Mouse (Mus musculus): Measurements from ENCODE around the gene Fabp7.

- TF ChIP-seq CTCF (IDR thresholded peaks at IDR 0.05; ENCODE audit: borderline replicate concordance, extremely low read depth, insufficient read depth, insufficient read length) (no peak), POLR2A (IDR thresholded peaks at IDR 0.05; ENCODE audit: borderline replicate concordance, extremely low read depth, insufficient read depth, insufficient read length, poor library complexity, severe bottlenecking) (no peak)
Measured at GRCm38 (mm10) chr10:57740733-57741132, 43.9 kb upstream of the Fabp7 start.

All from brain, embryonic 14.5 days (tissue).